Mouse (Mus musculus) embryonic facial prominence, embryonic 11.5 days (tissue): ENCODE measurements around the gene B3gnt6. TPM values are rescaled to one million over a fixed set of nuclear protein-coding genes. Genes with fewer than 3 reads are reported as not detected.

Source experiments
- ATAC-seq: fragments of 200-750 bp; cut with Nextera tagmentation; replicated peaks from 2 replicates; pipeline ENCODE4 v1.8.0; 2017; ENCODE audit warnings: low read depth; ENCODE audit not compliant: insufficient number of reproducible peaks, low FRiP score, low TSS enrichment
- DNase-seq: peaks from one replicate; pipeline ENCODE4 v3.0.0-alpha.2; 2015; ENCODE audit warnings: low spot score
- H3K27ac ChIP-seq: fragments of 300-500 bp; sonication (generic); replicated peaks from 2 replicates; pipeline ENCODE4 v1.5.1; 2014; ENCODE audit warnings: mild to moderate bottlenecking, low read depth, low read length, control low read depth
- H3K27me3 ChIP-seq: fragments of 300-500 bp; sonication (generic); 2 replicates; pipeline ENCODE4 v1.6.1; 2014; ENCODE audit warnings: mild to moderate bottlenecking, low read length, moderate library complexity, mixed read lengths; ENCODE audit not compliant: control insufficient read depth, insufficient read depth
- H3K36me3 ChIP-seq: fragments of 300-500 bp; sonication (generic); replicated peaks from 2 replicates; pipeline ENCODE4 v1.6.1; 2014; ENCODE audit warnings: low read depth, mild to moderate bottlenecking, low read length, moderate library complexity, mixed read lengths; ENCODE audit not compliant: control insufficient read depth, insufficient read depth
- H3K4me1 ChIP-seq: fragments of 300-500 bp; sonication (generic); 2 replicates; pipeline ENCODE4 v1.6.1; 2014; ENCODE audit warnings: low read length, mixed read lengths; ENCODE audit not compliant: control insufficient read depth, insufficient read depth
- H3K4me2 ChIP-seq: fragments of 300-500 bp; sonication (generic); 2 replicates; pipeline ENCODE4 v1.6.1; 2014; ENCODE audit warnings: low read depth, mild to moderate bottlenecking, control low read depth, low read length, moderate library complexity
- H3K4me3 ChIP-seq: fragments of 300-500 bp; sonication (generic); 2 replicates; pipeline ENCODE4 v1.5.1; 2014; ENCODE audit warnings: low read depth, low read length, control low read depth
- H3K9ac ChIP-seq: fragments of 300-500 bp; sonication (generic); replicated peaks from 2 replicates; pipeline ENCODE4 v1.6.1; 2014; ENCODE audit warnings: mild to moderate bottlenecking, control low read depth, low read length
- H3K9me3 ChIP-seq: fragments of 300-500 bp; sonication (generic); replicated peaks from 2 replicates; pipeline ENCODE4 v1.6.1; 2016; ENCODE audit warnings: mild to moderate bottlenecking, low read length, inconsistent platforms, mixed read lengths; ENCODE audit not compliant: control insufficient read depth
- WGBS: fragments of 180-500 bp; shearing (Covaris S2); extraction: QIAGEN DNeasy Blood & Tissue Kit; methylation state at CpG from one replicate; pipeline ENCODE4 v1.1.7; 2014; 5-methylcytosine and 5-hydroxymethylcytosine counted together
- polyA plus RNA-seq: library from polyadenylated mRNA; unstranded; fragments of >200 nt; fragmentation: Nextera tagmentation; extraction: Ambion mirVana; gene quantifications from 2 replicates; pipeline ENCODE4 v1.2.1, GENCODE M21; 2014

The B3gnt6 gene
- not detected in 2 replicates for polyA plus RNA-seq

DNA sequence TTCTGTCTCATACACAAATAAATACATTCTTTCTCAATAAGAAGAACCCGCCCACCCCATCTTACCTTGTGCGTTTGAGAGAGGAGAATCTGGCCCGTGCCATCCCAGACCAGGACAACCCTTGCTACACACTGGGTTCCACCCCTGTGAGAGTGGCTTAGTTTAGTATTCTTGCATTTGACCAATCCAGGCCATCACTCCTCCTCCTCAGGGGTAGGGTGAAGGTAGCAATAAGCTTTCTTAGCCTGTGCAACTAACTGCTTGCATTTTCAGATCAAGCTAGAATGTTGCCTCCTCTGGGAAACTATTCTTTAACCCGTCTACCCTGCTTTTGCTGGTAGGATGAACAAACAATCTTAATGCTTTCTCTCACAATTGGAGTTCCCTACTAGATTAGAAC, at the start of gene B3gnt6:
Gene B3gnt6, minus strand, starts transcription at position 101 of the 400 bp plus-strand sequence.
- Histone ChIP-seq H3K27ac (no peak within 1 kb of the TSS), H3K9ac (no peak within 1 kb of the TSS), H3K9me3 (no peaks in the 10 kb centered on the region), H3K4me2 (no peak within 1 kb of the TSS), H3K36me3 (no peaks in the 10 kb centered on the region), H3K4me3 (no peak within 1 kb of the TSS), H3K4me1 (peaks cover under 1% of the 10 kb centered on the region; the same call in 1 of the 2 replicates), H3K27me3 (peaks cover 14% of the 10 kb centered on the region)
- DNase-seq: no peak
- 90% methylated on average over 4 of the region's 4 CpGs for WGBS
- no peak for ATAC-seq

GRCm38 (mm10) chr7:98236686-98237359, 37.5 kb upstream of the B3gnt6 start:
- no peak overlapping the region for H3K4me2 ChIP-seq
- ATAC-seq (no peak), DNase-seq (no peak)
- H3K9ac ChIP-seq: no peak overlapping the region
- no peaks in the 10 kb centered on the region for H3K36me3 ChIP-seq
- H3K4me3 ChIP-seq: no peak overlapping the region
- H3K27me3 ChIP-seq: no peaks in the 10 kb centered on the region
- WGBS: 89% methylated on average over 3 of the region's 3 CpGs
- H3K4me1 ChIP-seq: no peaks in the 10 kb centered on the region
- H3K27ac ChIP-seq: no peak overlapping the region
- no peaks in the 10 kb centered on the region for H3K9me3 ChIP-seq

GRCm38 (mm10) chr7:98223796-98224195, 24.5 kb upstream of the B3gnt6 start:
- Histone ChIP-seq H3K27me3 (no peaks in the 10 kb centered on the region), H3K27ac (no peak overlapping the region), H3K4me2 (no peak overlapping the region), H3K4me1 (no peaks in the 10 kb centered on the region), H3K36me3 (no peaks in the 10 kb centered on the region), H3K4me3 (no peak overlapping the region), H3K9ac (no peak overlapping the region), H3K9me3 (no peaks in the 10 kb centered on the region)
- ATAC-seq: no peak
- 90% methylated on average over 4 of the region's 4 CpGs for WGBS
- DNase-seq: no peak

DNA sequence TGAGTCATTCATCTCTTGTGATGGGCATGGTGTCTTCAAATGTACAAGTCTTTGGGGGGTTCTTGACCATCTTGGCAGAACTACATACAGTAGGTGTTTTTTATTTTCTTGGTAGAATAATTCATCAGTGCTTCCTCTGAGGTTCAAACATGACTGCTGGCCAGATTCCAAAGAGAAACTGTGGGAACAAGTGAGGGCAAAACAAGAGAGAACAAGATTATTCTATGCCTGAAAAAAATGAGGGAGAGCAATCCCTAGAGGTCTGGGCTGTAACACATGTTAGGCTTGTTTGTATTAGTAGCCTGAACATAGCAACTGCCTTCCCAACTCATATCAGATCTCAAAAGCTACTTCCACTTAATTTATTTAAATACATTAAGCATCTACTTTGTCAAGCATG, 17.4 kb upstream of the B3gnt6 start:
- H3K9ac ChIP-seq: no peak overlapping the region
- ATAC-seq: no peak
- H3K36me3 ChIP-seq: no peaks in the 10 kb centered on the region
- H3K27me3 ChIP-seq: no peaks in the 10 kb centered on the region
- no peaks in the 10 kb centered on the region for H3K4me1 ChIP-seq
- H3K4me2 ChIP-seq: no peak overlapping the region
- H3K4me3 ChIP-seq: no peak overlapping the region
- H3K27ac ChIP-seq: no peak overlapping the region
- no peak for DNase-seq
- H3K9me3 ChIP-seq: no peaks in the 10 kb centered on the region

GRCm38 (mm10) chr7:98202946-98203345, 3.7 kb upstream of the B3gnt6 start:
- DNase-seq (no peak), ATAC-seq (no peak)
- Histone ChIP-seq H3K36me3 (no peaks in the 10 kb centered on the region), H3K4me3 (no peak overlapping the region), H3K27me3 (no peaks in the 10 kb centered on the region), H3K4me2 (no peak overlapping the region), H3K4me1 (no peaks in the 10 kb centered on the region), H3K9me3 (no peaks in the 10 kb centered on the region), H3K9ac (no peak overlapping the region), H3K27ac (no peak overlapping the region)
- 79% methylated on average over 4 of the region's 4 CpGs for WGBS

DNA sequence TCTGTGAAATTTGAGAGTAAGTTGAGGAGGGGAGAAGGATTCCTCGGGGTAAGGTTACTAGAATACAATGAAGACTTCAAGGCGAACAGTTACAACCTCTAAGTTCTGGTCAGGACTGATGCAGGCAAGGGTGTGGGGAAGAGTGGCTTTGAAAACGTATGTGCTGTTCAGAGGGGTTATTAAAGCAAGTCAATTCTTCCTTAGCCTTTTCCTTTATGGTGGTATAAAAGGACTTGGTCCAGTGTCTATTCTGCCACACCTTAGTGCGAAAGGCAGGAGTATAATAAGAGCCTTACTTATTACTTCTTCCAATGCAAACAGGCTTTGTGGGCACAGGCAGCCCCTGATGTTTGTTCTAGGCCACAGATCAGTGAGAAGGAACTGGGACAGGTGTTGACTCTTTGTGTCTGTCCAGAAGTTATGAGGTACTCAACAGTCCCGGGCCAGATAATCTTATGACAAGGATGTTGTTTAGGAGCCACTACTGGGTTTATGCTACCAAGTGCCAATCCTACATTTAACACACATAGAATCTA, 2.3 kb upstream of the B3gnt6 start:
- Histone ChIP-seq H3K9me3 (no peaks in the 10 kb centered on the region), H3K27me3 (no peaks in the 10 kb centered on the region), H3K4me3 (no peak overlapping the region), H3K36me3 (no peaks in the 10 kb centered on the region), H3K4me2 (no peak overlapping the region), H3K4me1 (no peaks in the 10 kb centered on the region), H3K9ac (no peak overlapping the region), H3K27ac (no peak overlapping the region)
- WGBS: 82% methylated on average over 5 of the region's 5 CpGs
- DNase-seq: no peak
- ATAC-seq: no peak

- H3K27ac ChIP-seq: no peak overlapping the region
- H3K9ac ChIP-seq: no peak overlapping the region
- no peak overlapping the region for H3K4me3 ChIP-seq
- DNase-seq: no peak
- no peak for ATAC-seq
- no peaks in the 10 kb centered on the region for H3K4me1 ChIP-seq
- peaks cover 5% of the 10 kb centered on the region; the same call in 1 of the 2 replicates for H3K27me3 ChIP-seq
- no peaks in the 10 kb centered on the region for H3K9me3 ChIP-seq
- no peaks in the 10 kb centered on the region for H3K36me3 ChIP-seq
- no peak overlapping the region for H3K4me2 ChIP-seq
- WGBS: 85% methylated on average over 3 of the region's 3 CpGs
These were observed 1.1 kb upstream of the B3gnt6 start for GRCm38 (mm10) chr7:98200396-98200795.

- 34% methylated on average over 10 of the region's 10 CpGs for WGBS
- H3K27ac ChIP-seq: no peak overlapping the region
- H3K36me3 ChIP-seq: no peaks in the 10 kb centered on the region
- 0 out of 2 replicates have a peak, but pooled peaks have one; percentile 30 for ATAC-seq
- H3K4me3 ChIP-seq: no peak overlapping the region
- peaks cover 7% of the 10 kb centered on the region for H3K4me1 ChIP-seq
- no peak overlapping the region for H3K4me2 ChIP-seq
- peaks cover 34% of the 10 kb centered on the region for H3K27me3 ChIP-seq
- peak; percentile 65 for DNase-seq
- no peaks in the 10 kb centered on the region for H3K9me3 ChIP-seq
- no peak overlapping the region for H3K9ac ChIP-seq
These were observed 4.0 kb downstream of the B3gnt6 start for GRCm38 (mm10) chr7:98195151-98195801.
